Mouse (Mus musculus) embryonic facial prominence, embryonic 12.5 days (tissue): ENCODE data around the gene Caap1. TPM values are rescaled to one million over a fixed set of nuclear protein-coding genes. Genes with fewer than 3 reads are reported as not detected.

ENCODE experiments used
- ATAC-seq: fragments of 200-750 bp; cut with Nextera tagmentation; 2 replicates; pipeline ENCODE4 v1.8.0; 2017; ENCODE audit not compliant: insufficient number of reproducible peaks, insufficient read depth, low FRiP score, low TSS enrichment
- H3K27ac ChIP-seq: fragments of 300-500 bp; sonication (generic); 2 replicates; pipeline ENCODE4 v1.5.1; 2016; ENCODE audit warnings: mild to moderate bottlenecking
- H3K27me3 ChIP-seq: fragments of 300-500 bp; sonication (generic); 2 replicates; pipeline ENCODE4 v1.6.1; 2016; ENCODE audit warnings: mild to moderate bottlenecking, moderate library complexity
- H3K36me3 ChIP-seq: fragments of 300-500 bp; sonication (generic); 2 replicates; pipeline ENCODE4 v1.6.1; 2016; ENCODE audit warnings: mild to moderate bottlenecking
- H3K4me1 ChIP-seq: fragments of 300-500 bp; sonication (generic); 2 replicates; pipeline ENCODE4 v1.6.1; 2016
- H3K4me2 ChIP-seq: fragments of 300-500 bp; sonication (generic); replicated peaks from 2 replicates; pipeline ENCODE4 v1.6.1; 2016; ENCODE audit warnings: mild to moderate bottlenecking, moderate library complexity
- H3K4me3 ChIP-seq: fragments of 300-500 bp; sonication (generic); 2 replicates; pipeline ENCODE4 v1.5.1; 2016; ENCODE audit warnings: mild to moderate bottlenecking
- H3K9ac ChIP-seq: fragments of 300-500 bp; sonication (generic); 2 replicates; pipeline ENCODE4 v1.6.1; 2016; ENCODE audit warnings: mild to moderate bottlenecking, moderate library complexity
- H3K9me3 ChIP-seq: fragments of 300-500 bp; sonication (generic); 2 replicates; pipeline ENCODE4 v1.6.1; 2016; ENCODE audit warnings: mild to moderate bottlenecking, moderate library complexity
- WGBS: fragments of 180-500 bp; shearing (Covaris S2); methylation state at CpG from one replicate; pipeline ENCODE4 v1.1.7; 2016; 5-methylcytosine and 5-hydroxymethylcytosine counted together
- polyA plus RNA-seq: library from polyadenylated mRNA; unstranded; fragments of >200 nt; fragmentation: Nextera tagmentation; extraction: Ambion mirVana; gene quantifications from 2 replicates; pipeline ENCODE4 v1.2.1, GENCODE M21; 2016

The Caap1 gene
- polyA plus RNA-seq, 1 experiment from 2014 or later = 33.2 TPM

GRCm38 (mm10) chr4:94560316-94560715 lies 3.7 kb upstream of the Caap1 start:
- no peak overlapping the region for H3K27ac ChIP-seq
- ATAC-seq = no peak
- no peaks in the 10 kb centered on the region for H3K27me3 ChIP-seq
- WGBS = 83% methylated on average over 1 of the region's 1 CpGs
- H3K4me1 ChIP-seq = peaks cover 6% of the 10 kb centered on the region; the same call in 1 of the 2 replicates
- no peak overlapping the region for H3K9ac ChIP-seq
- H3K36me3 ChIP-seq = no peaks in the 10 kb centered on the region
- no peaks in the 10 kb centered on the region for H3K9me3 ChIP-seq
- H3K4me2 ChIP-seq = no peak overlapping the region
- no peak overlapping the region for H3K4me3 ChIP-seq

GRCm38 (mm10) chr4:94559266-94559665 lies 2.7 kb upstream of the Caap1 start:
- H3K4me3 ChIP-seq = no peak overlapping the region
- no peaks in the 10 kb centered on the region for H3K36me3 ChIP-seq
- ATAC-seq = no peak
- WGBS = 60% methylated on average over 2 of the region's 2 CpGs
- H3K9ac ChIP-seq = no peak overlapping the region
- H3K4me1 ChIP-seq = peaks cover 10% of the 10 kb centered on the region; the same call in 1 of the 2 replicates
- H3K27me3 ChIP-seq = no peaks in the 10 kb centered on the region
- no peaks in the 10 kb centered on the region for H3K9me3 ChIP-seq
- H3K4me2 ChIP-seq = no peak overlapping the region
- no peak overlapping the region for H3K27ac ChIP-seq

- 74% methylated on average over 7 of the region's 7 CpGs for WGBS
- Histone ChIP-seq H3K27ac (no peak overlapping the region), H3K4me2 (no peak overlapping the region), H3K9me3 (no peaks in the 10 kb centered on the region), H3K9ac (no peak overlapping the region), H3K36me3 (no peaks in the 10 kb centered on the region), H3K27me3 (no peaks in the 10 kb centered on the region), H3K4me1 (peaks cover 10% of the 10 kb centered on the region; the same call in 1 of the 2 replicates), H3K4me3 (no peak overlapping the region)
- ATAC-seq = no peak
Observed at GRCm38 (mm10) chr4:94557145-94557544, 549 bp upstream of the Caap1 start.

GRCm38 (mm10) chr4:94554955-94555494 lies 1.6 kb downstream of the Caap1 start:
- ATAC-seq = no peak
- no peak overlapping the region for H3K9ac ChIP-seq
- peak overlapping the region; percentile 66 for H3K4me2 ChIP-seq
- no peaks in the 10 kb centered on the region for H3K9me3 ChIP-seq
- H3K4me1 ChIP-seq = peaks cover 10% of the 10 kb centered on the region; the same call in 1 of the 2 replicates
- no peaks in the 10 kb centered on the region for H3K36me3 ChIP-seq
- no peak overlapping the region for H3K4me3 ChIP-seq
- H3K27me3 ChIP-seq = no peaks in the 10 kb centered on the region
- no peak overlapping the region for H3K27ac ChIP-seq
- WGBS = 93% methylated on average over 5 of the region's 5 CpGs

- H3K27ac ChIP-seq = no peak overlapping the region
- H3K27me3 ChIP-seq = no peaks in the 10 kb centered on the region
- WGBS = 85% methylated on average over 7 of the region's 7 CpGs
- peaks cover 13% of the 10 kb centered on the region for H3K36me3 ChIP-seq
- no peaks in the 10 kb centered on the region for H3K4me1 ChIP-seq
- H3K4me2 ChIP-seq = no peak overlapping the region
- no peaks in the 10 kb centered on the region for H3K9me3 ChIP-seq
- no peak overlapping the region for H3K9ac ChIP-seq
- no peak overlapping the region for H3K4me3 ChIP-seq
- ATAC-seq = no peak
Observed at GRCm38 (mm10) chr4:94544321-94544720, 12.3 kb downstream of the Caap1 start.

GRCm38 (mm10) chr4:94543041-94543440 lies 13.6 kb downstream of the Caap1 start:
- Histone ChIP-seq H3K9ac (no peak overlapping the region), H3K4me2 (no peak overlapping the region), H3K27ac (no peak overlapping the region), H3K27me3 (no peaks in the 10 kb centered on the region), H3K36me3 (peaks cover 18% of the 10 kb centered on the region), H3K4me1 (no peaks in the 10 kb centered on the region), H3K4me3 (no peak overlapping the region), H3K9me3 (no peaks in the 10 kb centered on the region)
- no peak for ATAC-seq
- 94% methylated on average over 4 of the region's 4 CpGs for WGBS

GRCm38 (mm10) chr4:94533205-94533604 lies 23.4 kb downstream of the Caap1 start:
- H3K9ac ChIP-seq = no peak overlapping the region
- H3K4me3 ChIP-seq = no peak overlapping the region
- no peaks in the 10 kb centered on the region for H3K9me3 ChIP-seq
- no peak overlapping the region for H3K27ac ChIP-seq
- no peaks in the 10 kb centered on the region for H3K27me3 ChIP-seq
- no peak for ATAC-seq
- no peaks in the 10 kb centered on the region; the same call in 1 of the 2 replicates for H3K36me3 ChIP-seq
- H3K4me2 ChIP-seq = no peak overlapping the region
- no peaks in the 10 kb centered on the region for H3K4me1 ChIP-seq

- 89% methylated on average over 1 of the region's 1 CpGs for WGBS
- Histone ChIP-seq H3K27ac (no peak overlapping the region), H3K4me3 (no peak overlapping the region), H3K4me2 (no peak overlapping the region), H3K36me3 (no peaks in the 10 kb centered on the region), H3K9me3 (no peaks in the 10 kb centered on the region), H3K27me3 (no peaks in the 10 kb centered on the region), H3K4me1 (no peaks in the 10 kb centered on the region), H3K9ac (no peak overlapping the region)
- ATAC-seq = no peak
Observed at GRCm38 (mm10) chr4:94529448-94529847, 27.1 kb downstream of the Caap1 start.

GRCm38 (mm10) chr4:94523321-94523720 lies 33.3 kb downstream of the Caap1 start:
- no peak overlapping the region for H3K27ac ChIP-seq
- no peaks in the 10 kb centered on the region for H3K36me3 ChIP-seq
- ATAC-seq = no peak
- H3K9ac ChIP-seq = no peak overlapping the region
- H3K4me1 ChIP-seq = no peaks in the 10 kb centered on the region
- H3K27me3 ChIP-seq = no peaks in the 10 kb centered on the region
- no peak overlapping the region for H3K4me2 ChIP-seq
- no peak overlapping the region for H3K4me3 ChIP-seq
- H3K9me3 ChIP-seq = no peaks in the 10 kb centered on the region

GRCm38 (mm10) chr4:94517631-94518030 lies 39.0 kb downstream of the Caap1 start:
- no peak overlapping the region for H3K27ac ChIP-seq
- 70% methylated on average over 4 of the region's 4 CpGs for WGBS
- H3K27me3 ChIP-seq = no peaks in the 10 kb centered on the region
- H3K36me3 ChIP-seq = no peaks in the 10 kb centered on the region; the same call in 1 of the 2 replicates
- no peaks in the 10 kb centered on the region for H3K4me1 ChIP-seq
- ATAC-seq = no peak
- no peak overlapping the region for H3K4me2 ChIP-seq
- no peaks in the 10 kb centered on the region for H3K9me3 ChIP-seq
- no peak overlapping the region for H3K4me3 ChIP-seq
- H3K9ac ChIP-seq = no peak overlapping the region

- Histone ChIP-seq H3K27me3 (no peaks in the 10 kb centered on the region), H3K27ac (no peak overlapping the region), H3K9me3 (no peaks in the 10 kb centered on the region), H3K9ac (no peak overlapping the region), H3K4me1 (no peaks in the 10 kb centered on the region), H3K4me3 (no peak overlapping the region), H3K4me2 (no peak overlapping the region), H3K36me3 (peaks cover 6% of the 10 kb centered on the region; the same call in 1 of the 2 replicates)
- 79% methylated on average over 3 of the region's 3 CpGs for WGBS
- no peak for ATAC-seq
Observed at GRCm38 (mm10) chr4:94515366-94515765, 41.2 kb downstream of the Caap1 start.

- 82% methylated on average over 18 of the region's 18 CpGs for WGBS
- H3K27ac ChIP-seq = no peak overlapping the region
Observed at GRCm38 (mm10) chr4:94476749-94477399, 79.7 kb downstream of the Caap1 start.

More at GRCm38 (mm10) chr4:94476749-94477399, 79.7 kb downstream of the Caap1 start:
- Histone ChIP-seq H3K4me1 (no peaks in the 10 kb centered on the region), H3K27me3 (no peaks in the 10 kb centered on the region), H3K4me2 (no peak overlapping the region), H3K9me3 (no peaks in the 10 kb centered on the region), H3K9ac (no peak overlapping the region), H3K36me3 (no peaks in the 10 kb centered on the region), H3K4me3 (no peak overlapping the region)
- ATAC-seq = no peak
